Mouse (Mus musculus): ENCODE results near the gene Fgd6.

DNA sequence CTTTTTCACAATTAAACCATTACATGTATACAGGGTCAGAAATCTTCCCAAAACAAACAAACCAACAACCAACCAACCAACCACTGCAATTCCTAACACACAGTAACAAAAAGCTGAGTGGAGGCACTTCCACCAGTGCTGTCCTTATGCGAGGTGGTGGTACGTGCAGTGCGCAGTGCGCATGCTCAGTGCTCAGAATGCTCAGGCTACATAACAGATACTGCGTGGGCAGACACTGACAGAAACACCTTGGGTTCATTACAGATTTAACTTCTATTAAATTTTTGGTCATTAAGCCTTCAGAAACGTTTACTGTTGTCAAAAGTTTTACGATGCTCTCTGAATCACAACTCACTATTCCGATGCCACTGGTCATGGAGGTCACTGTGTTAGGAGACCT is 18.3 kb upstream of the Fgd6 start:
- TF ChIP-seq CTCF (IDR thresholded peaks at IDR 0.05; ENCODE audit: low read depth) (no peak), EP300 (optimal IDR thresholded peaks at IDR 0.05) (no peak)
